Mouse (Mus musculus): ENCODE results near the gene Btn2a2.
A peak's percentile ranks its signal among the peaks of the same experiment; 100 is the strongest.

Btn2a2 gene

DNA sequence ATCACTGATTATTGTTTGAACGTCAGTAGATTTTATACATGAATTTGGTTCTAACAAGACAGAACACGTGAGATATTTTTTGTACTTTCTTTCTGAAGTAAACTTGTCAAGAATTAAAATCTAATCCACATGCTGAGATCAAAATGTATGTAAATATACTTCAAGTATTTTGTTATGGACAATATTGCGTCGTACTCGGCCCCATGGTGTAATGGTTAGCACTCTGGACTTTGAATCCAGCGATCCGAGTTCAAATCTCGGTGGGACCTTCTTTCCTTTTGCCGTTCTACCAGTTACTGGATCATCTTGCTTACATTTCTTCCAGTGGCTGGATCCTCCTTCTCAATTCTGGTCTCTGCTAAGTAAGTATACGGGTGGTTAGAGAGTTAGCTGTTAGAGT, 30.8 kb upstream of the Btn2a2 start:
- DNase-seq: peak; percentile 71

DNA sequence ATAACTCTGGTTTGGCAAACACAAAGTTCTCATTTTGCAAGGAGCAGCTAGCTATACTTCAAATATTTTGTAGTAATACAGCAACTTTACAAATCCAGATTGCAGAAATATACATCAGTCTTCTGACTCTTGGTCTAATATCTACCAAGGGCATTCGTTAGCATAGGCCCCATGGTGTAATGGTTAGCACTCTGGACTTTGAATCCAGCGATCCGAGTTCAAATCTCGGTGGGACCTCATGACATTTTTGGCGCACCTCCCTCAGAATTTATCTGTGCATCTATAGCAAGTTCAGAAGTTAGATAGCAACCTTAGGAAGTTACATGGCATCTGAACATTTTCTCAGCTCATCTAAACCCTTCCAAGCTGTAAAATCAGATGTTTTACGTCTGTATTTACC, 30.2 kb upstream of the Btn2a2 start:
- peak; percentile 73 for DNase-seq

DNA sequence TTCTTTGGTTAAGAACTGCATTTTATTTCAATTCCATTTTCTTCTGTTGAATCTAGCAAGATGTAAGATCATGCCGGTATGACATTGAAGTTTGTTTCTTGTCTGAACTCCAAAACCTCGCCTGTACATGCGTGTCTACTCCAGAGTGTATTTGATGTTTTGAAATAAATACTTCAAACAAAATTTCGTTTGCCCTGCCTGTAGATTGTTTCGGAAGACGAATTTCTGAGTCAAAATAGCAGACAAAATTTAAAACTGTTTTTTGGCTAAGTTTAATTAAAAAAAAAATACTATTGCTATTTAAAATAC, 29.6 kb upstream of the Btn2a2 start:
- DNase-seq: no peak

DNA sequence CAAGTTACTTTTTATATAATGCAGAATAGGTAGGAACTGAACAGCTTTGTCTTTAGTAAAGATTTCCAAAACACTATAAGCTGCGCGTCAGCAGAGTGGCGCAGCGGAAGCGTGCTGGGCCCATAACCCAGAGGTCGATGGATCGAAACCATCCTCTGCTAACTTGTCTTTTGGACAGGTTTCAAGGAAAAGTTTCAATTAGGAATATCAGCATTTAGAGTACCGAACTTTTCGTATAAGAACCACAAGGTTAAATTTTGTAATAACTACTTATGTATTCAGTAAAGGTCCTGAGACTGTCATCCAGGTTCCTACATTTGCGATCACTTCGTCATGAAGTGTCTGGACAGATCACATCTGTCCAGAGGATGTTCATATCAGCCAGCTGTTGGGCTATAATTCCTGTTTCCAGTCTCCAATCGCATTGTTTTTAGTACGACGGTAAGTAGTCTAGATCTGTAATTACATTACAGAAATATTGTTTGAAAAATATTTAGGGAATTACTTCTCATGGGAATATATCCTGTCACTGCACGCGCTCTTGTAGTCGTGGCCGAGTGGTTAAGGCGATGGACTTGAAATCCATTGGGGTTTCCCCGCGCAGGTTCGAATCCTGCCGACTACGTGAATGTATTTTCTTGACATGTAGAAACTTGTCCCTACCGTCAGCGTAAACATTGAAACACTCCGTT, 29.1 kb upstream of the Btn2a2 start:
- peak; percentile 85 for DNase-seq

DNA sequence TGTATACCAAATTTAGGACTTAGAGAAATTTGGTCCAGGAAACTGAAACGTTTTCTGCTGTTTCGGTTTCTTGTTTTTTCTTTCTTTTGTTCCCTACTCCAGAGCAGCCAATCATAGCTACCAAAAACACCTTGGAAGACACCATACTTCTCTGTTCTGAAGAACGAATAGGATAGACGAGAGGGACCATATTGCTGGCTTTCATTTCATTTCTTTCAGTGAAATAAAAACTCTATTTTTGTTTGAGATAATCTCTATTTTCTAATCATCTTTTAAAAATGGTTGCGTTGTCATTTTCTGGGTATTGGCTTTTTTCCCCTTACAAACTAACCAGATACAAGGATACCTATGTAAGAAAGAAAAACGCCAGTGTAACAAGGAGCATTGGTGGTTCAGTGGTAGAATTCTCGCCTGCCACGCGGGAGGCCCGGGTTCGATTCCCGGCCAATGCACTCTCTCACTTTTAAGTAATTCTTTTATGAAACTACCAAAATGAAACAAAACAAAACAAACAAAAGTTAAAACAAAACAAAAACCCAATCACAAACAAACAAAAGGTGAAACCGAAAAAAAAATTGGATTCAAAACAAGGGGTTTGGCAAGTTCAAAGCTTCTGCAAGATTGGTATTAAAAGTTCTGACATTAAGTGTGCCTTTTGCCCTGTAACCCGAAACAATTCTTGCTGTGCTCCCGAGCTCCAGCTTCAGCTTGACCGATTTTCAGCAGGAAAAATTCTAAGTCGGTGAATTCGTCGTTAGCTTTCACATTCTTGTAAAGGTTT, 28.4 kb upstream of the Btn2a2 start:
- DNase-seq: peak; percentile 72

DNA sequence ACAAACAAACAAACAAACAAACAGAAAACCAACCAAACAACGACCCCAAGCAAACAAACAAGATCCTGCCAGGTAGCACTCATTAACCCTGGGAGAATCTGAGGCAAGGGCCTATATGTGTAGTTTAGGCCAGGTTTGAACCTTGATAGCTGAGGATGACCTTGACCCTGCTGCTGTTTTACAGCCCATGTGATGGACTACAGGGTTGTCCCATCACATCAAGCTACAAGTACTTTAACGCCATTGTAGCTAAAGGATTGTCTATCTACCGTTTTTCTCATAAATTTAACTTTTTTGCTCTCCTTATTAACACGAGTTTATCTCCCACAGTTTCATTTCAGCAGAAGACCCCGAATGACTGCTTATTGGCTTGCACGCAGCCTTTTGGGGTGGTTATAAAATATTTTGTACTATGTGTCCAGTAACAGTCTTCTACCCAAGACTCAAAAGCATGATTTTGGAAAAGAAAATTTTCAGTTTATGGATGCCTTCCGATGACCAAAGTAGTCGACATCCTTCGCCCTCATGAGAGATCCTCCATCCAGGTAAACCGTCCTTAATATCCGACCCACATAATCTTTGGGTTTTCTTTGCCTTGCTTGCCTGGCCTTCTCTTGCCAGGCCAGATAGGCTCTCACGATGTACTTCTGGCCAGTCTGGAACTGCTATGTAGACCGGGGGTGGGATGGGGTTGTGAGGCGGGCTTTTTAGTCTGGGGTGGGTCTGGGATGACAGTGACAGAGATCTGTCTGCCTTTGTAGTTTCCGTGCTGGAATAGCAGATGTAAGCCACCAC, 27.4 kb upstream of the Btn2a2 start:
- DNase-seq: no peak

DNA sequence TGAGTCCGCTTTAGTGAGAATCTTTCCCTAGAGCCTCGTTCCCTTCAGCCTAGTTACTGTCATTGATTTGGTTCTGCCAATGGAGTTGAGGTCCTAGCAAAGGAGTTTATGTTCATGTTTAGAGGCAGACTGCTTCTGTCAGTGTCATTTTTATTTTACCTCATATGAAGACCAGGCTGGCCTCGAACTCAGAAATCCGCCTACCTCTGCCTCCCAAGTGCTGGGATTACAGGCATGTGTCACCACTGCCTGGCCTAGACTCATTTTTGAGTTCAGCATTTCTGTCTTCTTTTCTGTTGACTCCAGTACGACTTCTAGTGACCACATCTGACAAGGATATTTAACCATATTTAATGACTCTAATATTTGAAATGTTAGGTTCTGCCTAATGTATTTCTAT, 26.6 kb upstream of the Btn2a2 start:
- no peak for DNase-seq

DNA sequence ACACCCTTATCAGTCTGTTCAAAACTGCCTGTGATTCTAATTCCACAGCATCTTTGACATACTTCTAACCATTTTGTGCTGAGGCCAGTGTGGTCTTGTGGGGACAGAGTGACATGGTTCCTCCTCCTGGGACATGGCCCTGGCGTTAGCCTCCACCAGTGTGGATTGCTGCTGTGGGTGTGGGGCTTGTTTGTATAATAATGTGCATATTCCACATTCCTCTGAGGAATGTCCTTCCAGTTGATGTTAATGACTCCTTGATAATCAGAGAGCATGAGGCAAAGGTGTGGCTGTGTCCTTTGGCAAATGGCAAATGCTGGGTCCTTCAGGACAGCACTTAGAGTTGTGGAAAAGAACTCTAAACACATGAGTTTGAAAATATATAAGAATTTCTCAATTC, 24.9 kb upstream of the Btn2a2 start:
- DNase-seq: no peak

DNA sequence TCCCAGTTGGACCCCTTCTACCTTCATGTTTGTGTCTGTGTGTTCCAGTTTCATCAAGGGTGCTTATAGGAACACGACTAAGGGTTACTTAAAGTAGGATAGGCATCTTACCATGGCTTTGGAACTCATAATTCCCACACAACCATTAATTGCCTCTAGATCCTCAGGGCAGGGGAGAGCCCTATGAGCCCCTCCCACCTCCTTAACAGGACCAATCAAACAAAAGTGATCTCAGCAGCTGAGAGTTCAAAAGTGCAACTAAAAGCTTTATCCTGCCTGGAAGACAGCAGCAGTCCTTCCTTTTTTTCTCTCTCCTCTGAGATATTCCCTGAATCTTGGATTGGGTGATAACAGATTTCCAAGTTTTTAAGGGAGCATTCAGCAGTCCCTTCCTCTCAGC, 21.5 kb upstream of the Btn2a2 start:
- no peak for DNase-seq

DNA sequence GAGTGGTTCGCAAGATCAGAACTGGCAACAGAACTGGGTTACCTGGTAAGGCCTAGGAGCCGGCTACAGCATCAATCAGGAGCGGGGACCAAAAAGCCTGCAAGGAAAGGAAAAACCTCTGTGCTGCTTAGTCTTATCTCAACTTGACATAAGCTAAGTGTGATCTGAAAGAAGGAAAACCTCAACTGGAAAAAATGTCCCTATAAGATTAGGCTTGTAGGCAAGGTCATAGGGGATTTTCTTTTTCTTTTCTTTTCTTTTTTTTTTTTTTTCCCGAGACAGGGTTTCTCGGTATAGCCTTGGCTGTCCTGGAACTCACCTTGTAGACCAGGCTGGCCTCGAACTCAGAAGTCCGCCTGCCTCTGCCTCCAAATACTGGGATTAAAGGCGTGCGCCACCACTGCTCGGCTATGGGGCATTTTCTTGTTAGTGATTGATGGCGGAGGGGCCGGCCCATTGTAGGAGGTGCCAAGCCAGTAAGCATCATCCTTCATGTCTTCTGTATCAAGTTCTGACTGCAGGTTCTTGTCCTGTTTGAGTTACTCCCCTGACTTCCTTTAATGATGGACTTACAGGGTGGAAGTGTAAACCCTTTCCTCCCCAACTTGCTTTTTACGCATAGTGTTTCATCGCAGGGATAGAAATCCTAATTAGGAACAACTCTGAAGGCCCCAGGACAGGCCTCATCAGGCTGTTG, 18.3 kb upstream of the Btn2a2 start:
- DNase-seq: no peak

DNA sequence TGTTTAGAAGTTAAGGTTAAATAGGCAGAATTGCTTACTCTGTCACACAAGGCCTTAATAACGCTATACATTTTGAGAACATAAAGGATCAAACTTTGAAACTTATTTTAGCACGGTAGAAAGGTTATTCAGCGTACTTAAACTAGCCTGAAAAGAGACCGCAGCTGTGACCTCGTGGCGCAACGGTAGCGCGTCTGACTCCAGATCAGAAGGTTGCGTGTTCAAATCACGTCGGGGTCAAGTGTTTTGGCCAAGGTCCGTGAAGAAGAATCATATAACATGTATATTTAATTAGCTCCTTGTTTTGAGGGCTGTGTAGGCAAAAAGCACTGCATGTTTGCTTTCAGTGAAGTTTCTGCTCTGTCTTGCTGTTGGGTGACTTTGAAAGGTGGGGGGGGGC, 17.7 kb upstream of the Btn2a2 start:
- DNase-seq: no peak

DNA sequence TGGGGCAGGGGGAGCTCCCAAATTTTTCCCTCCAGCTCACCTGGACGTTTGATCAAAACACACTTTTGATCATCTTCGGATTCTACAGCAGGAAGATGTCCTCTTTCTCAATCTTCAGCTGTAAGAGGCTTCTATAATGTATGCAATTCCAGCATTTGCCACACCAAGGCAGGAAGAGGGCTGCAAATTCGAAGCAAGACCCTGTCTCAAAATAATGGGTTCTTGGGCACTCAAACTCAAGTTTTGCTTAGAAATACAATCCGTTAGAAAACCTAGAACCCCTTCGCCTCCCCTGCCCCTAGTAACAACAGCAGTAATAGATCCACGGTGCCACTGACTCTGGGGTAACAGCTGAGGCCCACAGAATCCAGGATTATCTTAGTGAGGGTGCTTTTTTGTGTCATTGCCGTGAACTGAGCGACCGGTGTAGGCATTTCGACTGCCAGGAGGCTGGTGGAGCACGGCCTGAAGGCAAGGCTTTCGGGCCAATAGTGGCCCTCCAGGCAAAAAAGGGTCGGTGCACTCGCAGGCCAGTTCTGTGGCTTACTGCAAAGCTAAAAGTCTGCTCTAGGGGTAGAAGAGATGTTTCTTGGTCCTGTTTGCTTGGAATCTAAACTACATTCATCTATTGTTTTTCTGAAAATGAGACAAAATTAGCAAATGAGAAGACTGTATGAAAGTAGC, 17.1 kb upstream of the Btn2a2 start:
- DNase-seq: no peak

DNA sequence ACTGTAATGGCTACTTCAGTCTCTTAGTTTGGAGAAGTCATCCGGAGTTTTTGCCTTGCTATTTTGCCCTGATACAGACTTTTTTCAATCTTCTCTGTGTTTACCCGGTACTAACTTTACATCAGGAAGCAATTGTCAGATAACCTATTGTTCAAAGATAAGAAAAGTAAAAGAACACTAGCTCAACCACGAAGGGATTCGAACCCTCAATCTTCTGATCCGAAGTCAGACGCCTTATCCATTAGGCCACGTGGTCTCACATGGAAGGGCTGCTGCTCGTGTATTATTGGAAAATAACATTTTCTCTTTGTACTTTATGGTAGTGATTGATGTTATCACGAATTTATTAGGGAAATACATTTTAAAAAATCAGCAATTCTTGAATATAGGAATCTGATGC, 15.1 kb upstream of the Btn2a2 start:
- DNase-seq: no peak

DNA sequence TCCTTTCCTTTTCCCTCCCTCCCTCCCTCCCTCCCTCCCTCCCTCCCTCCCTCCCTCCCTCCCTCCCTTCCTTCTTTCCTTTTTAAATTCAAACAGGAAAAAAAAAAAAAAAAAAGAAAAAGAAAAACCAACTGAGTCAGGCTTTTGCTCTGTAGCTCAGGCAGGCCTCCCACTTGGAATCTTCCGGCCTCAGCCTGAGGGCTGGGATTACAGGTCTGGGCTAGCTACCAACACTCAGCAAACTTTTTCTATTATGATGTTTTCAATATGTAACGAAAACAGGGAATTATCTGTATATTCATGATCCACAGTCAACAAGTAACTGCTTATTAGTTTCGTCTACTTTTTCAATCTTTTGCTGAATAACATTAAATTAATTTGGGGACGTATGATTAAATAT, 14.3 kb upstream of the Btn2a2 start:
- no peak for DNase-seq

DNA sequence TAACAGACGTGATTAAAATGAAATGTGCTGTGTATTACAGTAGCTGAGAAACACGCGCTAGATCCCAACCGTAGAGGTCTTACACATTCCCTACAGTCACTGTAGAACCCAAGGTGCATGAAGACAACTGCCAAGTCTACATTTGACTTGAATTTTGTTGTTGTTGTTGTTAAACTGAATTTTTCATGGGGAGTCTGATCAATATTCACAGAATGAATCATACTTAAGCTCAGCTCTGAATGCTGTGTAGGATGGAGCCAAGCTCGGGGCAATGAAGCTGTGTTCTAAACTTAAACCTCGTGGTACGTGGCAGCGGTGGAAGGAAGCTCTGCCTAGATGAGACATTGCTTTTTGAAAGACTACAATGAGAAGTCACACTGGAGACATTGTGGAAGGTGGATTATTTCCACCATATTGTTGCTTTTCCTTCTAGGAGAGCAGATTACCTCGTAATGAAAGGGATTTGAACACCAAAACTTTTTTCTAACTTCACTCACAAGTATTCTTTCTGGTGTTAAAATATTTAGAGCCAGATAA, 13.4 kb upstream of the Btn2a2 start:
- DNase-seq: no peak

DNA sequence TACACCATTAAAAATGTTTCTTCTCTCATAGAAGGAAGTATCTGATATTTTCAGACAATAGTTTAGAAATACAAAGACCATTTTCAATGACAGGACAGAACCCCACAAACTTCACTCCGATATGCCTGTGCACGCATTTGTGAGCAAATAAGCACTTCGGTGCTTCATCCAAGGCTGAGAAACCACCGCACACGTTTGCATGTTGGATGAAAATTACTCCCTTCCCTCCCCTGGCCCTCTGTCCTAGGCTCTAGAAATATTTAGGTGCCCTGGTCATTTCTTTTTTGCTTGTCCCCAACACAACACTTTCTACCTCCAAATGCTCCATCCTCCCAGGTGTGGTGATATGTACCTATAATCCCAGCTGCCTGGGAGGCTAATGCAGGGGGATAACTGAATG, 12.9 kb upstream of the Btn2a2 start:
- no peak for DNase-seq

DNA sequence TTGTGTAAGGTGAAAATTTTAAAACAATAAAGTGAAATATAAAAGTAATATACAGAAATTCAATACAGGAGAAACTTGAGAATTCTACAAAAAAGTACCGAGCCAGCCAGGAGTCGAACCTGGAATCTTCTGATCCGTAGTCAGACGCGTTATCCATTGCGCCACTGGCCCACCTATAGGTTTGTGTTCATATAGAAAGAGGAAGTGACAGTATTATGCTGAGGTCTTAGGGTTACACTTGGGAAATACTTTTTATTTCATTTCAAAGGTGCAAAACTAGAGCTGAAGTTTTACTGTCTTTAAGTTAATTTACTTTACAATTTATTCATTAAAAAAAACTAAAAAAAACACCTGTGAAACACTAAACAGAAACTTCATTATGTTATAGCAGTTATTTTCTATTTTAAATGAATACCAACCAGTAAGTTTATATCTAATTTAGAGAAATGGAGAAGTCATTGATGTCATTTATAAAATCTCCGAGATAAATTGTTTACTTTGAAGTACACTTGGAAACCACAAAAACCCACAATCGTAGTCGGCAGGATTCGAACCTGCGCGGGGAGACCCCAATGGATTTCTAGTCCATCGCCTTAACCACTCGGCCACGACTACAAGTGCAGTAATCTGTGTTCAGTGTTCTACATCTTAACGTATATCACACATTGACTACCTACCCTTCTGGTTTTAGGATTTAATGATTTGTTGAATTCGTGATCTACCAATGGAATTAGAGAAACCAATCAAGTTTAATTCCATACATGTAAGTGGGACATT, 12.0 kb upstream of the Btn2a2 start:
- DNase-seq: no peak

DNA sequence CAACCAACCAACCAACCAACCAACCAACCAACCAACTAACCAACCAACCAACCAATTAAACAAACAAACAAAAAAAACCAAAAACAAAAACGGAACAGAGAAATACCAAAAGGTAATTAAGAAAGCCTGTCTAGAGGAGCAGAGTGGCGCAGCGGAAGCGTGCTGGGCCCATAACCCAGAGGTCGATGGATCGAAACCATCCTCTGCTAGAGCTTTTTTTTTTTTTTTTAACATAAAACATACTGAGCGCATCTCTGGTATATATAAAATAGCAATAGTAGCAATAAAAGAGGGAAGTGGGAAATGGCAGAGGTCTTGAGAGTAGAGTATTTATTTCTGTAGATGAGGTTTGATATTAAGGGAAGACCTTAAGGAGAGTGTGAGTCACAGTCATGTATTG, 11.3 kb upstream of the Btn2a2 start:
- DNase-seq: no peak

DNA sequence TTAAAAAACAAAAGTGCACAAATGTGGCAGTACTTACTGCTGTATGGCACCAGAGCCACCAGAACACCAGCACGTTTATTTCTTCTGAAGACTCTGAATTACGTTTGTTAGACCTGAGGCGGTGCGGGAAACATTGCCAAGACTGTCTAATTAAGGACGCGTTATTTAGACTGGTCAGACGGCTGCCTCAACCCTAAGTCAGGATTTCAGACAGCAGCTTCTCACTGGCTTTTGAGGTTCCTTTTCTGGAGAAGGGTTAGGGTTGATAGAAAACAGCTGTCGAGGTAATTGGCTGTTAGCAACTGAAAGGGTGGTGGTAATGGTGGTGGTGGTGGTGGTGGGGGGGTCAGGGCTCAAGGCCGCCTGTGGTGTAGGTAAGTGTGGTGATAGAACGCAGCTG, 10.0 kb upstream of the Btn2a2 start:
- no peak for DNase-seq

DNA sequence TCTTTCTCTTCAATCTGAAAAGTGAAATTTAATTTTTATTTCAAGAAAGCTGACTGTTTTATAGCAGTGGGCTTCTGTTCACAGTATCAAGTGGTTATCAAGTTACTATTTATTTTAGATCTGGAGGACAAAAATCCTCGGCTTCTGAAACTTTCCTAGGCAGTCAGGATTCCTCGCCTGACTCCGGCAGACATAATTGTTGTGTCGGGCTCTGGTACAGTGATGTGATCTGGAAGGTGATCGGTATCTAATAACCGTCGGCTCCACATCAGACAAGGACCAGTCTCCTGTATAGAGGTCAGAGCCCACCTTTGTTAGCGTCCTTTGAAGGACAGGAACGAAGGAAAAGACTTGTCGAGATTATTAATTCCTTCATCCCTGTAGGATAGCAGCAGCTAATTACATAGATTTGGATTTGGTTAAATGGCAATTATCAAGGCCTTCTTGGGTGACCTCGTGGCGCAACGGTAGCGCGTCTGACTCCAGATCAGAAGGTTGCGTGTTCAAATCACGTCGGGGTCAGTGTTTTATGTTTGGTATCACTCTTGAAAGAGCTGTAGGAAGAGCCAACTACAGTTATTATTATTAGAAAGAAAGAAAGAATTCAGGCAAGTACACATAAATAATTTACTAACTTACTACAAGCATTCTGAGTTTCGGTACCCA, 9.1 kb upstream of the Btn2a2 start:
- DNase-seq: no peak

DNA sequence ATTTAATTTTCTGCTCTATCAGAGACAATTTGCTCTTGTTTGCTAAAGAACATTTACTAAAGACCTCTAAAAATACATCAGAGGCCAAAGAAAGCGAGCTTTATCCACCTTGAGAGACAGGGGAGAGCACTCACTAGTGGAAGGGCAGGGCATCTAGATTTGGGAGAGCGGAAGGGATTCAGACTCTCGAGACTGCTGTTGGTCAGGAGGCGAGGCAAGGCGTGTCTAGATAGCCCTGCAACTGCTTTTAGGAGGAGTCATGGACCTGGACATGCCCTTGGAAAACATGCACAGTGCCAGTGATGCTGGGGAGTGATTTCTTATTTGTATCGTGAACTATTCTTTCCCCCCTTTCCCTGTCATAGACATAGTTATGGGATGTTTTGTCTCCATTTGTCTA, 6.9 kb upstream of the Btn2a2 start:
- DNase-seq: no peak
